Mouse (Mus musculus) cortical plate, adult 2 months (tissue): Measurements from ENCODE around the gene A630076J17Rik.

Experiments used
- CTCF ChIP-seq: fragments of 200-500 bp; IDR thresholded peaks from 2 replicates; pipeline ENCODE4 v1.5.1; 2011; ENCODE audit warnings: mild to moderate bottlenecking, control low read depth, low read length; ENCODE audit not compliant: insufficient read depth; ENCODE audit errors: extremely low read depth
- POLR2A ChIP-seq: fragments of 200-500 bp; IDR thresholded peaks from 2 replicates; pipeline ENCODE4 v1.6.1; 2011; ENCODE audit warnings: mild to moderate bottlenecking, low read length, control low read depth; ENCODE audit not compliant: insufficient read depth; ENCODE audit errors: extremely low read depth

- no peak for TF ChIP-seq CTCF
- no peak for TF ChIP-seq POLR2A
Measured at GRCm38 (mm10) chr3:107272433-107272832, 42.0 kb downstream of the A630076J17Rik start.
